Mouse (Mus musculus): ENCODE data around the gene Vwce.
A peak's percentile ranks its signal among the peaks of the same experiment; 100 is the strongest.

The Vwce gene

DNA sequence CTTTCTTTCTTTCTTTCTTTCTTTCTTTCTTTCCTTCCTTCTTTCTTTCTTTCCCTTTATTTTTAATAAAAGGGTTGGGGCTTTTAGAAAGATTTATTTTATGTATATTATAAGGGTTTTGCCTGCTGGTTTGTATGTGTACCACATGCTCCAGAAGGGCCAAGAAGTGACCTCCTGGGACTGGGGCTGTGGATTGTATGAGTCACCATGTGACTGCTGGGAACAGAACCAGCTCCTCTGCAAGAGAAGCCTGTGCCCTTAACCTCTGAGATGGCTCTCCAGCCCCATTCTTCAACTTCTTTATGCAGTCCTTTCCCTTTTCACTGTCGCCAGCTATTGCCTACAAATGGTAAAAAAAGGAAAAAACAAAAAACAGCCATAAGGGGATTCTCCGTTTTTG is 11.6 kb downstream of the Vwce start:
- DNase-seq (ENCODE audit: low spot score) = no peak

- no peak for DNase-seq (ENCODE audit: low spot score)
Observed at GRCm38 (mm10) chr19:10648156-10648555, 14.1 kb downstream of the Vwce start.

- DNase-seq (ENCODE audit: low spot score) = no peak
Observed at GRCm38 (mm10) chr19:10656058-10656457, 22.0 kb downstream of the Vwce start.

- no peak for DNase-seq (ENCODE audit: low spot score)
Observed at GRCm38 (mm10) chr19:10657742-10658141, 23.7 kb downstream of the Vwce start.

DNA sequence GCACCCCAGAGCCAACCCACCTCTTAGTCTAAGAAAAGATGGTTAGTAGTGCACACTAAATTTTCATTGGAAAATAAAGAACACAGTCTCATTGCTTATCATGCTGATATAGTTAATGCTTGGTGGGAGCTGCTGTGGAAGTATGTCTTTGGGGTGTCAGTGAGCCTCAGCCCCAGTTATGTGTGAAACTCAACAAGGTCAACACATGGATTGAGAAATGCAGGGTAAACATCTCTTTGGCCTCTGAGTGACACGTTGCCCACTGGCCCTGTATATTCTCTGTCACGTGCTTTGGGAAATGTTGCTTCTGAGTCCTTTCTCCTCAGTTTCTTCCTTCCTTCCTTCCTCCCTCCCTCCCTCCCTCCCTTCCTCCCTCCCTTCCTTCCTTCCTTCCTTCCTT is 24.4 kb downstream of the Vwce start:
- no peak for DNase-seq (ENCODE audit: low spot score)

DNA sequence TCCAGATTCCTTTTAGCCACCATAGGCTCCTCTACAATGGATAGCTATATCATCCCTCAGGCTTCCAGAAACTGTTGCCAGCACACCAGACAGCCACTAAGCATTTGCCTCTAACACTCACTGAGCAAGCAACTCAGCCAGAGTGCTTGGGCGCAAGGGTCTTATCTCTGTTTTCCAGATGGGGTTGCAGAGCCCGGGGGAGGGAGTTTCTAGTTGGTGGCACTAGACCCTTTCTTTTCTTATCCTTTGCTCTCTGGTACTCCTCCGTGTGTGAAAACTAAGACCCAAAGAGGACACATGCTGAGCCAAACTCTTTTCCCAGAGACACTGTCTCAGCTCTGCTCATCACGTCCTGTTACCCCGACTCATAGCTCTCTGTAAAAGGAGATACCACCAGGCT is 27.4 kb downstream of the Vwce start:
- peak; percentile 54 for DNase-seq (ENCODE audit: low spot score)

DNA sequence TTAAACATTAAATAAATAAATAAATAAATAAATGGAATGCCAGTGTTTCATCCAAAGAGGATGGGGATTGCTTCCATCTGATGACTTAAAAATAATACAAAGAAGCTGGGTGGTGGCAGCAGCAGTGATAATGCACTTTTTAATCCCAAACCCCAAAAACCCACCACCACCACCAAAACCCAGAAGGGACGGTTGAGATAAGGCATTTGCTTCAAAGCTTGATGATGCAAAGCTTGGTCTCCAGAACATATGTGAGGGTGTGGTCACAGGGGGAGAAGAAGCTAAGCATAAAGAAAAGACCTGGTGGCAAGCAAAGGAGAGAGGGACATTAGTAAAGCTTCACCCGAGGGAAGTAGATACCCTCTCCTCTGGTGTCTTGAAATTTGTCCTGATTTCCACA is 27.9 kb downstream of the Vwce start:
- peak; percentile 15 for DNase-seq (ENCODE audit: low spot score)

DNA sequence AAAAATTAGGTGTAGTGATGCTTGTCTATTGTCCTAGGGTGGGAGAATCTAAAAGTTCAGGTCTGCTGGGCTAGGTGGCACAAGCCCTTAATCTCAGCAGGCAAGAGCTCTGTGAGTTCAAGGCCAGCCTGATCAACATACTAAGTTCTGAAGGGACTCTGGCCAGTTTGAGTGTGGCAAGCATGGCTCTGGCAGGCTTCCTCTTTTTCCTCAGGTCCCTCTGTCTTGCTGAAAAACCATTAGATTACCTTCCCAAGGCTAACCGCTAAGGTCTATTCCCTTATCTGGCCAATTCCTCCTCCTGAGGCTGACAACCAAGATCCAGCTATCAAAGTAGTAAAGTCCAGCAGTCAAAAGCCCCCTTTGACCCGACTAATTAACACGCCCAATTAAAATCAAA is 28.7 kb downstream of the Vwce start:
- no peak for DNase-seq (ENCODE audit: low spot score)

GRCm38 (mm10) chr19:10665093-10665492 is 31.1 kb downstream of the Vwce start:
- no peak for DNase-seq (ENCODE audit: low spot score)

- peak; percentile 66 for DNase-seq (ENCODE audit: low spot score)
Observed at GRCm38 (mm10) chr19:10665499-10665898, 31.5 kb downstream of the Vwce start.

DNA sequence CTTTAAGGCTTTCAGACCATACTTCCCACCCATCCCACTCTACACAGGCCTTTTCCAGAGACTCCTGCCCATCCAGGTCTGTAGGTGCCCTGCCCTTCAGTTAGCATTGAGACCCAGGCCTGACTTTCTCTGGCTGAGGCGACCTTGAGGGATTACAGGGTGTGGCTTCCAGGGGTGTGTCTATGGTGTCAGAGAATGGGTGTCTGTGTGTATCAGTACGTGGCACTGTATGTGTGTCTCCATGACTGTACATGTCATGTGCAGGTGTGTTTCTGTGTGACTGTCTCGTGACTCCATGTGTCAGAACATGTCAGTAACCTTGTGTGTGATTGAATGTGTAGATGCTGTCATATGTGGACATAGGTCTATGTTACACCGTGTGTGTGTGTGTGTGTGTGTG is 37.3 kb downstream of the Vwce start:
- DNase-seq (ENCODE audit: low spot score) = no peak

- DNase-seq (ENCODE audit: low spot score) = no peak
Observed at GRCm38 (mm10) chr19:10671854-10672417, 37.9 kb downstream of the Vwce start.

DNA sequence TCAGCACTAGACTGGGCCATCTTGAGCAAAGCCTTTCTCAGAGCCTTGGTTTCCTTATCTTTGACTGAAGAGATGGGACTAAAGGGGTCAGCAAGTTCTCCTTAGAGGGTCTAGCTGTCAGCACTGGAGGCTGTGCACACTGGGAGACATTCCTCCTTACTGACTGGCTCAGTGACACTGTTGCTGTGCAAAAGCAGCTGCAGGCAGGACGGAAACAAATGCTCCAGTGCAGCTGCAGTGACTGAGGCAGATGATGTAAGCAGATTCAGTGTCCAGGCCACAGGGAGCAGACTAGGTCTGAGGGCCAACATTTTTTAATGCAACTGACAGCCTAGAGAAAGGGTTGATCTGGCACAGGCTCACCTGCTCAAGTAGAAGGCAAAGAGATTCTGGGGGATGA is 39.3 kb downstream of the Vwce start:
- DNase-seq (ENCODE audit: low spot score) = no peak

GRCm38 (mm10) chr19:10676656-10677055 is 42.6 kb downstream of the Vwce start:
- no peak for DNase-seq (ENCODE audit: low spot score)

DNA sequence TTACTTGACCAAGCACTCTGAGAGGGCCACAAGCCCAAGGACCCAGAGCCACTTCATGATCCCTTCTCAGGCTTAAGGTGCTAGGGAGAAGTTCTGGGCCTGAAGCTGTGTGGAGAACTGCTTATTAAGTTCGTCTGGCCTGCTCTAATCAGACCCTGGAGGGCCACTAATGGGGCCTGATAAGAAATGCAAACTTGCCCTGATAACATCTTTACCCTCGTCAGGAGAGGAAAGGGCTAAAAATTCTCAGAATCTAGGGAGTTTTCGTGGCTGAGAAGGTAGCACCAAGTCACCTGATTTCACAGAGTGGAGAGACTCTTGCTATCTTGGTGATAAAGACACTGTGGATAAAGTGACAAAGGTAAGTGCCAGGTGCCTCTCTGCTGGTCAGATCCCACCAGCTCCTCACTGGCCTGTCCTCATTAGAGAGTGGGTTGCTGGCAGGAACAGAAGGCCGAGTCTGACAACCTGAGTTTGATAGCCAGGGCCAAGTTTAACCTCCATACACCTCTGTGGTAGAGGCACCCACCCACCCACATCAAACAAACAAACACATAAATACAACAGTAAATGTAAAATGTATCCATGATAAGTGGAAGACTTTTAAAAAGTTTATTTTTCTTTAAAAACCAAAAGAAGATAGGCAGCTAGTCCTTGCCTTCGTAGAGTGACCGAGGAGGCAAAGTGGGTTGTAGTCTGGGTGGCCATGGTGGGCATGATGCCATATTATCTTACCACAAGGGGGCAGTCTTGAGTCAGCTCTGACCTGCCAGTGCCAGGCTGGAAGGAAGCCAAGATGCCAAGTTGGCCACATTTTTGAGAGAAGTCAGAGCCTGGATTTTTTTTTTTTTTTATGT is 44.1 kb downstream of the Vwce start, which contains the start of gene Pga5:
Gene Pga5 (minus strand): TSS at position 157 of the 857 bp plus-strand sequence.
- DNase-seq (ENCODE audit: low spot score) = peak; percentile 67

- DNase-seq (ENCODE audit: low spot score) = no peak
Observed at GRCm38 (mm10) chr19:10678772-10679067, 44.7 kb downstream of the Vwce start.

DNA sequence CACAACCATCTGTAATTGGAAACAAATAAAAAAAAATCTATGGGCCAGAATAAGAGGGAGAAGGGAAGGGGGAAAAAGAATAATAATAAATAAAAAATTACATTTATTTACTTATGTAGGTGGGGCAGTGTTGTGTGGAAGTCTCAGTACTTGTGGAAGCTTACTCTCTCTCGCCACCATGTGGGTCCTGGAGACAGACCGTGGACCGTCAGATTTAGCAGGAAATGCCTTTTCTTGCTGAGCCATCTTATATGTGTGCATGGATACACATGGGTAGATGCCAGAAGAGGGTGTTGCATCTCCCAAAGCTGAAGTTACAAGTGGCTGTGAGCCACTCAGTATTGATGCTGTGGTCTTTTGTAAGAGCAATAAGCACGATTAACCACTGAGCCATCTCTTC is 47.6 kb downstream of the Vwce start:
- DNase-seq (ENCODE audit: low spot score) = no peak

DNA sequence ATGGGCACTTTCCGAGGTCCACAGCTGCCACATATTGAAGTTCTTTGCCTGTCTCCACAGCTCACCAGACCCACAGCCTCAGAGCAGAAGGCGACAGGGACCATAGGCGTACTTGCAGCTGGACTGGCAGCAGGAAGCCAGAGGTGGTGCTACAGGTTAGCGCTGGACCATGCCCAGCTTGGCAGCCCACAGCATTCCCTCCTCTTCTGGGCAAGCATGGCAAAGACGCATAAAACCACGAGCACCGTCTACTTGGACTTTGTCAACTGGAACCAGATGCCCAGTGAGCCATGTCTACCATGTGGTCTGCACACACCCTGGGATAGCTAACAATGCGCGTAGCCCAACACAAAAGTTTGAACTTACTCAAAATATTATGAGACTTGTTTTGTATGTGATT is 51.1 kb downstream of the Vwce start:
- DNase-seq (ENCODE audit: low spot score) = no peak

DNA sequence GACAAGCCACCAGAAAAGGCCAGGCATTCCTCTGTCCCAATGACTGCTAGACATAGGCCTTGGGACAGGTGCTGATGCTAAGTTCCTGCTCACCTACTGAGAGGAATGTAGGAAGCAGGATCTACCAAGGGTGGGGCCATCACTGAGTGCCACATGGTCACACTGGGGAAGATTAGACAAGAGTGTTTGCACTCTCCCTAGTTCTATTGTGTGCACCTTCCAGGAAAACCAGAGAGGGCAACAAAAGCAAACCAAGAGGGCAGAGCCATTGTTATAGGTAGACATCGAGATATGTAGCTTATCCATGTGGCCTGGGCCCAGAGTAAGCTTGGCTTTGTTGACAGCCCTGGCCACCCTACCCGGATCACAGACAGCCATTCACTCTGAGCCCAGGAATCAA is 51.7 kb downstream of the Vwce start:
- DNase-seq (ENCODE audit: low spot score) = no peak

GRCm38 (mm10) chr19:10688537-10689352 is 54.7 kb downstream of the Vwce start, which contains the start of gene Vps37c:
TSS of gene Vps37c (plus strand) at chr19:10688735.
- DNase-seq (ENCODE audit: low spot score) = peak; percentile 98

GRCm38 (mm10) chr19:10689470-10690166 is 55.6 kb downstream of the Vwce start:
- DNase-seq (ENCODE audit: low spot score) = no peak

DNA sequence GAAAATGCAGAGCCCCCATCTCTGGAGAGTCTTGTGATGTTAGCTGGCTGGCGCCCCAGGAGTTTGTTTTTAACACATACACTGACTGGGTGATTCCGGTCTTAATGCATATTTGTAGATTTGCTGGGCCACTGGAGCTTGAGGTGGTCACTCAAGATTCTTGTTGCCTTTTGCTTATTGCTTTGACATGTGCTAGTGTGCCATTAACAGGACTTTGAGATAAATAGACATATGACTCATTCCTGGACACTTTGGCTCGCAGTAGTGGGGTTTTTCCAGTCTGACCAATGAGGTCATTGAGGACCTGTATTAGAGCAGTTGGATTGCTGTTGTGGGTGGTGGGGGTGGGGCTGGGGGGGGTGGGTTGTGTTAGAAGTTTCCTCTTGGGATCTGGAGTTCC is 56.3 kb downstream of the Vwce start:
- DNase-seq (ENCODE audit: low spot score) = no peak
